Mouse (Mus musculus): ENCODE measurements at regions not wholly inside any gene's neighbourhood (a gene's known extent, or its start where the extent isn't known, plus 50 kb on each side); places are given as distances from the start of the nearest gene placed in this dataset.
A peak's percentile ranks its signal among the peaks of the same experiment; 100 is the strongest.

DNA sequence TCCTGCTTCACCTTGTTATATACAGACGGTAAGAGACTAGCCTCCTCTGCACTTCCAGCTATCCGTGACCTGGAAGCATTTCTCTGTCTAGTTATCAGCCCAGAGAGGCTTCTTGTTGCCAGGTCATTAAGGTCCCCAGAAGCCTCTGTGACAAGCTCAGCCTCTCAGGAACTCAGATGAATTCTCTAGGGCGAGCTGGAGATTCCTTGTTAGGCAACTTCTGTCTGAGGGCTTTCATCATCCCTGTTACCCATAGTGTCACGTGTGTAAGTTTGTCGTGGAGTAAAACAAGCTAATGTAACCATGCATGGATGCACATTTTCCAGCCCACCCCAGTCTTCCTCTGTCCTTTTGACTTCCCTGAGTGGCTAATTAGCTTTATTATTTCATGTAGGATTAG, 126.3 kb upstream of the Ednra start:
- peak; percentile 85 for DNase-seq

DNA sequence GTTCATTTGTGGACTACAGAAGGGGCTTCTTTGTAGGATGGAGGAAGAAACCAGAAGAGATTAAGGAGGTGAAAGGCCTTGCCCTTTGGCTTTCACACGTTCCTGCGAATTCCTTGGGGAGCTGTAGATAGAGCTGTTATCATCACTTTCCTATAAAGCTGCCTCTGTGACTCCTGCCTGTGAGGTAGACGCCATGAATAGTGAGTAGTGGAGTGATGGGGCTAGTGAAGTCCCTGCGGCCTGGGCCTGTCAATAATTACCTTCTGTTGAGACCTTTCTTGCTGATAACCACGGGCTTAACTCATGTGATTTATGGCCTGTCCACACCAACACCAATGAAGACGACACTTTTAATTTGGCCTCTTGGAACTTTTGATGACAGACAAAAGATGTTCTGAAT, 146.0 kb upstream of the Ednra start:
- DNase-seq: peak; percentile 76

DNA sequence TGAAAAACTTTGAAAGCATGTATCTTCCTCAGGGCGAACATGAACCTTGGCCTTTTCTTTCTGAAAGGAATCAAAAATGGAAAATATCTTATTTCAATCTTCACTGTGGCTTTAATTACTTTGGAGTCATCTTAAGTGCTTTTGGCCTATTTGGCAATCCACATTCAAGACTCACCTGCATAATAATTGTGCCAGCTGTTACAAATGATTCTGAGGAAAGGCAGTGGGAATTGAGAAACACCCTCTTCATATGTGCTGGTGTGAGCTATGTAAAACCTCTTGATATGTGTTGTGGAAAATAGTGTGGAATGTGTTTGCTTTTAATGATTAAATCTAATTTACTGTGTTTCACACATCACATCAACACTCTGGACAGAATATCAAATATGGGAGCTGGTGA, 148.5 kb upstream of the Ednra start:
- DNase-seq: no peak

DNA sequence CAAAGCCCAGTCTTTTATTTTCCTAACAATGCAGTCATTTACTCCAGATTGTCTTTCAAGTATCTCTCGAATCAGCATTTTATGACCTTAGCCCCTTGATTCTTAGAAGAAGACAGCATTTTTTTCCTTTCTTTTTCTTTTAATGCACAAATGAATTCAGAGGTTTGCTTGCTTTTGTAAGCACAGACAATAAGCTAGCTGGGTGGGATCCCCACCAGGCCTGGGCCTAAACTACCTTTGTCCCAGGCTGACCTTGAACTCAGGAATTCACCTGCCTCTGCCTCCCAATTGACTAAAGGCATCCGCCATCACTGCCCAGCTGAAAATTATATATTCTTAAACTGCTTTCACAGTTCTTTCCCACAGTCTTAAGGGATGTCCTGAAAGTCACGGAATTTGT, 195.5 kb upstream of the Ednra start:
- no peak for DNase-seq

DNA sequence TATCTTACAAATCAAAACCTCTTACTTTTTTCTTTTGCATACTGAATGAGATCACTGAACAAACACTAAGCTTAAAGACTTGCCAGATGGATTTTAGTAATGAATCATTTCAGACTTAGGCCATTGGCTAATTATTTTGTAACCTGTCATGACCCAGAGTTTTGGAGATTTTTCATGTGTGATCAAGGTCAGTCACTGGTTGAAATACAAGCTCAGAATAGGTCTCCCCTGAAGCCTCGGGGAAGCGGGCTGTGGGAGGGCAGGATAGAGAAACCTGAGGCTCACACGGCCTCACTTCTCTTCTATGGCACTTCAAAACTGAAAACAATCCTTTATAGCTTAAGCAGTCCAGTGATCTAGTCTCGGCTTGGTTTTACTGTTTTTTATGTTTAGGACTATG, 197.6 kb upstream of the Ednra start:
- no peak for DNase-seq

DNA sequence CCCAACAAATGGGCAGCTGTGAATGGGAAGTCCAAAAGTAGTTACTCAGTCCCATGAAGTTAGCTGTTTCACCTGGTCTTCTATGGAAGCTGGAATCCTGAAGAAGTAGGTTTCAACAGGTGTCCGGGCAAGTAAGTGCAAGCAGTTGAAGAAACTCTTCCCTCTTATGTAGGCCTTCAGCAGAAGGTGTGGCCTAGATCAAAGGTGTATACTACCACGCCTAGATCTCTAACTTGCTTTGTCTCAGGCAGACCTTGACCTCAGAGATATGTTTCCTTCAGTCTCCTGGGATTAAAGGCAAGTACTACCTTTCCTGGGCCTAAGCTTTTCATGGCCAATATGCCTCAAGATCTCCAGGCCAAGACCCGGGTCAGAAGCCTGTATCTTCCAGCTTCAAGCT, 223.4 kb upstream of the Ednra start:
- DNase-seq: no peak

DNA sequence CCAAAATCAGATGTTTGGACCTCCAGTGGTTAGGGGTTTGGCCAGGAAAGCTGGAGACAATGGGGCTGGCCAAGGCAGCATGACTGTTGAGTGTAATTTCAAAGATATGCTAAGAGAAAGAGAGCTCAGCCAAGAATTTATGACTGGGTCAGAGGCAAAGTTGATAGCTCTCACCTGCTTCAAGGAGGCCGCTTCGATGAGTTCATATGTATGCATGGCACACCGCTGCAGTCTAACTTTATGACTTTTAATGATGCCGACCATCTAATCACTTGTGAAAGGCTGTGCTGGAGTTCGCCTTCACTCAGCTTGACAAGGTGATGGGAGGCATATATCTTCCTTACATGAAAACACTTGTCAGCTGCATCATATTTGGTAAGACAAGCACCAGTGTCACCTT, 225.4 kb upstream of the Ednra start:
- no peak for DNase-seq

DNA sequence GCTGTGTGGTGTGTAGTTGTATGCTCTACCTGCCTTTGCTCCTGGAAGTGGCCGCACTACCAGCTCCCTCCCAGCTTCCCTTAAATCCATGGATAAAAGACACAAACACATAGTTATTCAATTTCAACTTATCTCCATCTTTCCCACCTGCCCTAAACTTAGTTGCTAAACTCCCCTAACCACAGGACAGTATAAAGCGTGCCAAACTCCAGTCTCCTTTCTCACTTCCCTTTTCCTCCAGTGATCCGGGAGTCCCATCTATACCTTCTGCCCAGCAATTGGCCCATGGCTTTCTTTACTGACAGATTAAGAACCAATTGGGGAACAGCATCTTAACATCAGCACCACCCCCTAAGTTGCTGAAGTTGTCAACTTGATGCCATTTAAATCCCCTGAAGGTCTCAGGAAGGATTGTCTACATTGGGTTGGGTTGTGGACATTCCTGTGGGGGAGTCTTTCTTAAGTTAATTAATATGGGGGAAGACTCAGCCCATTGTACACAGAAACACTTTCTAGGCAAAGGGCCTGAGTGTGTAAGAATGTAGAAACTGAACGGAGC, 234.6 kb upstream of the Ednra start:
- DNase-seq: no peak

DNA sequence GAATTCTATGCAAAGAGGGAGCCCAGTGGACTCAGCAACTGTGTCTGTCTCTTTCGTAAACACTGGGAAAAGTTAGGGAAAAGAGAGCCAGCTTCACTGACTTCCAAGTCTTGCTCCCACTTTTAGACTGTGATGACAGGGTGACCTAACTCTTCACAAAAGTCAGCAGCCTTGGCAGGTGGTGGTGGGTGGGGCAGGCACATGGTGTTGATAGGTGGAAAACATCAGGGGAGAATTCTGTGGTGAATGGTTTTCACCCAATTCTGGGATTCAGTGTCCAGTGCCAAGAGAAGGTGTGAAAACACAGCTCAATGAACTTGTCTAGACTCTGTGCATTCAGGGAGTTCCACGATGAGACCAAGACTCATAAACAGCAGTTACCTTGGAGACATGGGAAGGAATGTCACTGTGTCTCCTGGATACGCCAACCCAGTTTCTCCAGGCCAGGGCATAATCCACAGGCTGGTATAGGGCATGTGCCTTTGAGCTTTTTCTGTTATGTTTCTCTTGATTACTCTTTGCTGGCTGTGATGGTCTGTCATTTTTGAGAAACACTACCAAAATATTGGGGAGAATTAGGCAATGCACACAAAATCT, 238.9 kb upstream of the Ednra start:
- DNase-seq: peak; percentile 96

DNA sequence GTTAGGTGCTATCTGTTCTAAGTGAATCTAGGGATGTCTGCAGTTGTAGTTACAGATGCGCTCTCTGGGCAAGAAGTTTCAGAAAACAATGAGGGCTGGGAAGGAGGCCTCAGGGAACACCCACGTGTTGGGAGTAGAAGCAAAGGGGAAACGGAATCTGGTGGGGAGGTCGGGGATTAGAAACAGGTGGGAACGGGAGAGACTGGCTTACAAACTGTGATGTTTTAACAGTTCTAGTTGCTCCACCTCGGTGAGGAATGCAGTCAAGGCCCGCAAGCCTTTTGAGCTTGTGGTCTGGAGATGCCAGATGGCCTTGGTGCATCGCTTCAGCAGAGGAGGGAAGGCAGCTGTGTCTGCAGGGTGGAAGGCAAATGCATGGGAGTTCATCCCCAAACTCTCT, 242.7 kb upstream of the Ttc29 start:
- DNase-seq: peak; percentile 44

DNA sequence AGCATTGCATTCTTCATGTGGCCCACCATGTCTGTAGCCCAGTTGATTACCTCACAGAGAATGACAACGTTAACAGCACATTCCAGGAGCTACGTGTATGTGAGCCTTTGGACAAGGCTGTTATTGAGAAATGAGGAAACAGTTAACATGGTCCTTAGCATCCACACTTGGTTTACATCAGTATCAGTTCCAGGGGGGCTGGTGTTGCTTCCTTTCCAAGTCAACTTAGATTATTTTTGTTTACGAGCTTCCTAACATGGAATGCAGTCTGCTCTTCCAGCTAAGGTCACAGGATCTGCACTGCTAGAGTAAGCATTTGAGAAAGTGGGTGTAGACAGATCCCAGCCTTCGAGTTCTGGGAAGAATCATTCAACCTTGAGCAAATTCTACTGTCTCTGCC, 239.4 kb upstream of the Ttc29 start:
- DNase-seq: no peak

DNA sequence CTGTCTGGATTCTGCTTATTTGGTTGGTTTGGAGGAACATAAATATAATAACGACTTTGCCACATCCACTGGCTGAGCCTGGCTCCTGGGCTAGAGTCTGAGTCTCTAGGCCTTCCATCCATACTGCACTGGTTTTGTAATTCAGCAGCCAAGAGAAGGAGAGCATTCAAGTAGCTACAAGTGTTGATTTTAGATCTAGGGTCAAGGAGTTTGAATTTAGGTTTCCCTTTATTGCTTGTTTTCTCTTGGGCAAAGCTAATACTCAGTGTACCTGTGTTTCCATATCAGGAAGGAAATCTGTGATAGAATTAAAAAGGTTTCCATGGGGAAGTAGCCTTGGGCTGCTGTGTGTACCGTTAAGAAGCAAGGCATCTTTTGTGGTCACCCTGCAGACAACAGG, 234.0 kb upstream of the Ttc29 start:
- no peak for DNase-seq

DNA sequence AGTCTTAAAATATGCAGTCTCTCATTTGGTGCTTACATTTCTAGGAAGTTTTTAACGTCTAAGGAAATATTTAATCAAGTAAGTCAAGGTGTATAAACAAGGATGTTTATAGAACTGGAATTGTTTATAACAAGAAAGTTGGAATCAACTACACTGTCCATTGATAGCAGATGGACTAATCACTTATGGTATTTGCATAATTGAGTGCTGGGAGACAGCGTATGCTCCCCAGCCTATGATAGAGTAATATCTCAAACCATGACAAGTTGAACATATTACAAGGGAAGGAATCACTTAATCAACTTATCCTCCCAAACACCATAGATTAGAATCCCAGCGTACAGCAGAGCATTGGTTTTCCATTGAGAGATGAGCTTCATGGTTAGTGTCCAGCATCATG, 232.4 kb upstream of the Ttc29 start:
- no peak for DNase-seq

DNA sequence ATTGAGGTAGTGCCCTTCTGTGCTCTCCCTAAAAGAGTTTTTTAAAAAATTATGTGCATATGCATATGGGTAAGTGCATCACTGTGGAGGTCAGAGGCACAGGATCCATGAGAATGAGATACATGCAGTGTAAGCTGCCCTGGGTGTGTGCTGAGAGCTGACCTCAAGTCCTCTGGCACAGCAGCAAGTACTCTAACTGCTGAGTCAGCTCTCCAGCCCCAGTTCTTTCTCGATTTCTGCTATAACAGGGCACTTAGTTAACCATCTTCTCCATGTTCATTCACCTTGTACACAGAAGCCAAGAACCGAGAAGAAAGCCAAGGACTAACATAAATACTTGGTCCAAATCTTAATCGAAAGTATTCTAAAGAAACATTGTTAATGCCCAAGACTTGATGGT, 231.1 kb upstream of the Ttc29 start:
- no peak for DNase-seq

DNA sequence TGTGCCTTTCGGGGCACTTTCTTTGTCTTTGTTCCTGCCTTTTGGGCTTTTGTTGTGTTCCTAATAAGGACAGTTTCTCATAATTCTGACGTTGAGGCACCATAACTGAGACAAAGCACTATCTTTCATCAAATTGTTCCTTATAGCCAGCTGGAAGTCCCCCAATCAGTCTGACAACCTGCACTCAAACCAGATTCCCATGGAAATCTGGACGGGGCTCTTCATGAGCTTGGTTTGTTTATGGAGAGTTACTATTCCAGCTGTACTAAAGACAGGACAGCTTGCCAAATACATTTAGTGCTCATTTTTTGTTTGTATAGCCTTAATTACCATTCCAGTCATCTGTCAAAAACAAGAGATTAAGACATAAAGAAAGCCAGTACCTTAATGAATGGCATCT, 229.6 kb upstream of the Ttc29 start:
- DNase-seq: no peak

DNA sequence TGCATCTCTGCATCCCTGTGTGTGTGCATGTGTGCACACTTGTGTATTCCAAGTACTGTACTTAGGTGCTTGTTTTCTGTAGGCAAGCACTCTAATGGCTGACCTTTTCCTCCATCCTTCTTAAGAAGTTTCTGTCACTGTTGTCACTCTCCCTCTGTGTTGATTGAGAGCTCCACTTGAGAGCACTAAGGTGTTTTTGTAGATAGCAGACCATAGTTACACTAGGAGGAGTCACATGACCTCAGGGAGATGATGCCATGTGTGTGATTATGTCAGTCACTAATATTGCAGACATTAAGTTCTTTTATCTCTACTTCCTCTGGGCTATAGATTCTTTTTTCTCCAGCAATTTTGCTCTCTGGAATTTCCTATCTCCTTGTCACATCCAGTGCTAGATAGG, 225.9 kb upstream of the Ttc29 start:
- no peak for DNase-seq

DNA sequence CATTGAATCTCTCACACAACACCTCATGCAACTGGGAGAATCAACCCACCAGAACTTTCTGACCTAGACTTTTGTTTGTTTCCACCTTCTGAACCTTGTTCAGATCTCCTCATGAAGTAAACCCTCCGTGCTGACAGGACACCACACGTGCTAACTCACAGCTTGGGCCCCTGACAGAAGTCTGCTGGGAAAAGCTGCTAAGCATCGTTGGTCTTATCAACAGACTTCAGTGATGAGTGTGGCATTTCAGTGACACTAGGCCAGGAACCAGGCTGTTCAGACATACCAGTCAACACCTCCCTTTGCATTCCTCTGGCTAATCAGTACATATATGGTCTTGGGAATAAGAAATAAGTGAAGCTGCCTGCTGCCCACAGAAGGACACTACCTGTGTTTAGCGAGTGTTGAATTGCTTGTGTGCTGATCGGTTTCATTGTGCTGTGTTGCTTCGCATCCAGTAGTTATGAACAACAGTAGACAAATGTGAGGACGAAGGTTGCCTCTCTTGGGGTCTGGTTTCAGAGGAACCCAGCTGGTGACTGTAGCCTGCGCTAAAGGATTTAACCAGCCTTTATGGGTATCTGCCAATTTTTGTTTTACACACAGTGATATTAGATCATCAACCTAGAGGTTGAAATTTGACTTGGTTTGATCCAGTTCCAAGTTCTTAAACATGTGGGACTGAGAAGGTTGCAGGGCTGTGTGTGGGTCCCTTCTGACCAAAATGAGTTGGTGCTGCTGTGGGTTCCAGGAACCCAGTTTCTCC, 224.6 kb upstream of the Ttc29 start:
- DNase-seq: peak; percentile 97

DNA sequence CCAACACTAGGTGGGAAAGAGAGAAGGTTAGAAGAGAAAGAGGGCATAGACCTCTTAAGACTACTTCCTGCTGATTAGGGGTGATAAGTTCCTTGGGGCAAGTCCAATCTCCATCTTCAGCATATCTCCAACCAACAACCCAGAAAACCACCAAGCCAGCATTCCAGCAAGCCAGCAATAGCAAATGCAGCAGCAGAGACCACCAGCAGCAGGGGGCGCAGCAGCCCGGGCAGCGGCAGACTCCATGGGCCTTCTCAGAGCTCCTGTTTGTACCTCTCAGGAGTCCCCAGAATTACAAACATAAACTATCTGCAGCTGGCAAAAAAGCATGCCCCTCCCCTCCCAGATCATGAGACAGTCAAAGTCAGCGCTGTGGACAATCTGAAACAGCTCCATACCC, 222.0 kb upstream of the Ttc29 start:
- no peak for DNase-seq

DNA sequence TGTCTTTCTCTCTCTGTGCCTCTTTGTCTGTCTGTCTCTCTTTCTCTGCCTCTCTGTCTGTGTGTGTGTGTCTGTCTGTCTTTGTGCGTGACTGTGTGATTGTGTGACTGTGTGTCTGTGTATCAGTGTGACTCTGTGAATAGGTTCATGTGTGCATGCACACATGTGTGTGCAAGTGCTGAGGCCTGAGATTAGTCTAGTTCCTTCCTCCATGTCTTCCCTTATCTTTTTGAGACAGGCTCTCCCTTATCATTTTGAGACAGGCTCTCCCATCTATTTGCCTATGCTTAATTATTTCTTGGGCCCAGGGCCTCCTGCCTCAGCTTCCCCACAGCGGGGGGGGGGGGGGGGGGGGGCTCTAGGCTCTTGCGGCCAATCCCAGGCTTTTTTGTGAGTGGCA, 212.8 kb upstream of the Ttc29 start:
- DNase-seq: no peak

DNA sequence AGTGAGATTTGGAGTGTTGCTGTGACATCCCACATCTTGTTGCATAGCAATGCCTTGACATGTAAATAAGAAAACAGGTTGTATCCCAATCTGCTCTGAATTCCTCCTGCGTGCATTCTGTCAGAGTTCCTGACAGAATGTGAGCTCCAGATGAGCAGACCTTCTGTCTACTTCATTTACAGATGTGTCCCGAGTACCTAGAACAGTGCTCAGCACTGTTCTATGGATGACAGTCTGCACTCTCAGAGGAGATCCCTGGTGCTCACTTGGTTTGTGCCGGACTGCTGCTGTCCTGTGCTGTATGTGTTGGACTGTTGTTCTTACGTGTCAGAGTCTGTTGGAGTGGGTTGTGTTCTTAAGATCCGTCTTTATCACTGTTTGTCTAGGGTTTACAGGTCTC, 211.4 kb upstream of the Ttc29 start:
- DNase-seq: peak; percentile 53

DNA sequence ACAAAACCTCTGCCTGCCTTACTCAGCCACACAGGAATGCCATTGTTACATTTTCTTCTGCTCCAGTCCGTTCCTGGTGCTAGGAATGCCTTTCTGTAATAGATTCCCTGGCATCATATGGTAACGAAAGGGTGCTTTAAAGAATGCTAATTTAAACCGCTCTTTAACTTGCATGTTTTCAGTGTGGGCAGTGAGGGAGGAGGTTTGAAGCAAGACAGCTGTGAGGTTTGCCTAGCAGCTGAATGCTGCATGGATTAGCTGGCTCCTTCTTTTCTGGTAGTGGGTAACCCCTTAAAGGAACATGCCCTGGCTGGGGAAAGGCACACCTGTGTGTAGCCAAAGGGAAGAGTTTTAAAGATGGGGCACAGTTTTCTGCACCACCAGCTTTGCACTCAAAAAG, 211.0 kb upstream of the Ttc29 start:
- peak; percentile 64 for DNase-seq

DNA sequence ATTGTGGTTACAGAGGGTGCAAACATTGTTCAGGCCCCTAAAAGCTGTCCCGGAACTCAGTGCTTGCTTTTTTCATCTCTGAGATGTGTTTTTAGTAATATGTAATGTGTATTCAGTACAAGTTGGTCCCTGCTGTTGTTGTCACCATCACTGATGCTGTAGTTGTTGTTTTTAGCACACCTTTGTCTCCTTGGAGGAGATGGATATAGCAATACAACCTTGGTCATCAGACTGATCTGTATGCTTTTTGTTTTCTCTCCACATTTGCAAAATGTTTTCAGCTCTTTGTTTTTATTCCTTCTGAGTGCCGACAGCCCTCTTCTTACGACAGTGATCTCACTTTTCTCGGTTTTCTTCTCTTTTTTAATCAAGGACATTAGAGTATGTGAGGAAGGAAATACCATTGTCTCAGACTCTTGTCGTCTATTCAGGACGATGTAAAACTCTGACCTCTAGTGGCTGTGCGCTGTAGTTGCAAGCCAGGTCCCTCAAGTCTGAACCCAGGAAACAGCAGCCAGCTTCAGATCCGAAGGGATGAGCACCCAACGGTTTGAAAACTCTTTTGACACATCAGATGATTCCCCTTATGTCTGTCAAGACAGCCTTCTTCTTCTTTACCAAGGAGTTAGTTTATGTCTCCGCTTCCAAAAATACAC, 209.1 kb upstream of the Ttc29 start:
- peak; percentile 92 for DNase-seq

DNA sequence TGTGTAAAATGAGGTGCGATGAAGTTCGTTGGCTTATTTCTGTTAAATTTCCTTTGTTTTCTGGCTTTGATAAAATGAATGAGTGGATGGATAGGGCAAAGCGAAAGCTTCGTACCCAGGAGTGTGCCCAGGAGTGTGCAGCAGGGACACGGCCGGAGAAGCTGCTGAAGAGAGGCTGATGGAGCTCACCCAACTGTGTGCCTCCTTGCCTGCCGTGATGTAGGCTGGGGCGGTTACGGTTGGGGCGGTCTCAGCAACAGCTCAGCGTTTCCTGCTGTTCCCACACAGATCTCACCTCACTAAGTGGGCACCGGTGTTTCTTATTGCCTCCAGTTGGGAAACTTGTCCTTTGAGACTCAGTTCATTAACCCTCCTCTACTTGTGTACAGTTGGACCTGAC, 208.2 kb upstream of the Ttc29 start:
- no peak for DNase-seq

DNA sequence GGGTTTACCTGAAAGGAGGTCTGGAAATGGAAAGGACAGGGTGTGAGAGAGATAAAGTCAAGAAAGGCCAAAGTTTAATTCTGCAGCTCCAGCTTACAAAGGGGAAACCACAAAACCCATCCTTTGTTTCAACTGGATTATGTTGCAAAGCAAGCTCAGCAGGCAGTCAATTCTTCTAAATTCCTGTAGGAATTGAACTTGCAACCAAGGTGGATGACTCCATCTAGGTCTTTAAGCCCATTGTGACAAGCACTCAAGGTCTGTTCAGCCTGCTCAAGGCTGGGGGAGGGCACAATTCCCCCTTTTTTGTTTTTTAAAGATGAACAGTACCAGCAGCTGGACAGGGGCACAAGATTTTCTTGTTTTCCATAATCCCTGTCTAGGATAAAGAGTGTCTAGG, 200.0 kb upstream of the Ttc29 start:
- no peak for DNase-seq
